Mouse (Mus musculus) cerebellum, postnatal 25 days (tissue): ENCODE measurements around the gene Arhgef10l.

ENCODE experiments used
- DNase-seq, 2 experiments: peaks; one replicate each; pipeline ENCODE4 v3.0.0; 2021; ENCODE audit warnings: mixed read lengths in 2 of 2

Arhgef10l gene

GRCm38 (mm10) chr4:140631276-140631849 lies 34.4 kb downstream of the Arhgef10l start:
- peak; percentile 57 to 65 for DNase-seq

GRCm38 (mm10) chr4:140630651-140631241 lies 35.1 kb downstream of the Arhgef10l start:
- DNase-seq: peak; percentile 48 to 51

- no peak for DNase-seq
Measured at GRCm38 (mm10) chr4:140630136-140630535, 35.7 kb downstream of the Arhgef10l start.

- no peak for DNase-seq
Measured at GRCm38 (mm10) chr4:140628971-140629370, 36.8 kb downstream of the Arhgef10l start.

GRCm38 (mm10) chr4:140628412-140628943 lies 37.3 kb downstream of the Arhgef10l start:
- peak; percentile 88 to 89 for DNase-seq

DNA sequence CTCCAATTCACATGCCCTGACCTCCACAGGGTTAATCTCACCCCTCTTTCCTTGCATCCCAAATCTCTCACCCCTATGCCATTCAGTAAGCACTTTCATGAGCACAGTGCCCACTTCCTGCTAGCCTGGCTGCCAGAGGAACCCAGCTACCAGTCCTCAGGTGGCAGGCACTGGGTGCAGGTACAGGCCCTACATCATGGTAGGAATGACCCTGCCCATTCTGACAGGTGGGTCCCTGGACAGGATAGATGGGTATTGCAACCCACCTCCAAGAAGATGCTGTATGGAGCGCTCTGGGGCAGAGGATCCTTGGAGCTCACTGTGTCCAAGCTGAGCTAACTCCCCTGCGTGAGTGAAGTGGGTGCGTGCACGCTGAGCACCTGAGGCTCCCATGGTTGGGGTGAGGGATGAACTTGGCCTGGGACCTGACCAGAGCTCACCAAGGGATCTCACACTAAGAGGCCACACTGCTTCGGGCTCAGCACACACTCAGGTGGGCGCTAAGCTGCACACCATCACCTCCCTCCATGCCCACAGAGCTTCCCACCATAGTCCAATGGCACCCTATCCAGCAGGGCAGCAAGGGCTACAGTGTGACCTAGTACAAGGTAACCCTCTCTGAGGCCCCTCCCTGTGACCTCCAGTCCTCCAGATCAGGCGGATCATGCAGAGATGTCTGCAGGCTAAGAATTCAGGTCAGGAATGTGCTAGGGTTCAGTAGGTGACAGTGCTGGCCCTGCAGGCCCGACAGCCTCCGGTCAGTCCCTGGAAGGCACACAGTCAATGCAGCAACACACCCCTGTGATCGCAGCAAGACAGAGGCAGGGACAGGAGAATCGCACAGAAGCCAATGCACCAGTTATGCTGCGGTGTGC lies 39.9 kb downstream of the Arhgef10l start:
- DNase-seq: peak in 1 of 2 experiments; percentile 18

DNA sequence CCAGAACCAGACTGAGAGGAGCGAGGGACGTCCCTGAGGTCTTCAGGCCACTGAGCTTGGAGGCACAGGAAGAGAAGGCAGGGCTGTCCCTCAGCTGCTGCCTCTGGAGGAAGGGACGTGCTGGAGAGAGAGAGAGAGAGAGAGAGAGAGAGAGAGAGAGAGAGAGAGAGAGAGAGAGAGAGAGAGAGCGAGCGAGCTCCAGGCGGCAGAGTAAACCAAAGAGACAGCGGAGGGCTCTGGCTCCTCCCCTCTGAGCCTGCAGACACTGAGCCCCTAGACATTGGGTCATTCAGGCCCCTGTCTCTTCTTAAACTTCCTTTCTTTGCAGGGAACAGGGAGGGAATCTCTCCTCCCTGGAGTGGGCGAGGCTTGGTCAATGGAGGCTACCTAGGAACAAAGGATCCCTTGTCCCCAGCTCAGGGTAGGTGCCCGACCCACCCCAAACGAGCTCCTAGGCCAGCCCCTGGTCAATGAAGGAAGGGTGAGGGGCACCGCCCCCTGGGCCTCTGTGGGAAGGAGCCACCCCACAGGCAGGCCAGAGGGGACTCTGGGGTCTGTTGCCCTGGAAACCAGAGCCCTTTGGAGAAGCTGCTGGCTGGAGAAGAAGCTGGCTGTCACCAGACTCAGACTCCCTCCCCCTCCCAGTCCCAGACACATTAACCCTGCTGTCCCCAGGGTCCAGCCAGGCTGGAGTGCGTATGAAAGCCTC lies 41.2 kb downstream of the Arhgef10l start:
- no peak for DNase-seq

DNA sequence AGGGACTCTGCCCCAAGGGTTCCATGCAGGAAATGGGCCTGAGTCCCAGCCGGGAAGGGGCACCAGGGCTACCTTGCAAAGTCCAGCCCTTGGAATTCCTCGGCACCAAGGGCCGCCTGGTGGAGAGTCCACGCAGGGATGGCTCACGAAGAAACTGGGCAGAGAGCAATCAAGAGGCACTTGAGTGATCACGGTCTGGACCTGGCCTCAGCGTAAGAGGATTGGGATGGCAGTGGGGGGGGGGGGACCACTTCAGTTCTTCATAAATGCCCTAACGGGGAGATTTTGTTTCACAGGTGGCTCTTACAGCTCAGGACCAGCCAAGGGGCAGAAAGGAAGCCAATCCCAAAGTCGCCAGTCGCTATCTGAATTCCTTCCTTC lies 41.7 kb downstream of the Arhgef10l start:
- peak in 1 of 2 experiments; percentile 17 for DNase-seq

DNA sequence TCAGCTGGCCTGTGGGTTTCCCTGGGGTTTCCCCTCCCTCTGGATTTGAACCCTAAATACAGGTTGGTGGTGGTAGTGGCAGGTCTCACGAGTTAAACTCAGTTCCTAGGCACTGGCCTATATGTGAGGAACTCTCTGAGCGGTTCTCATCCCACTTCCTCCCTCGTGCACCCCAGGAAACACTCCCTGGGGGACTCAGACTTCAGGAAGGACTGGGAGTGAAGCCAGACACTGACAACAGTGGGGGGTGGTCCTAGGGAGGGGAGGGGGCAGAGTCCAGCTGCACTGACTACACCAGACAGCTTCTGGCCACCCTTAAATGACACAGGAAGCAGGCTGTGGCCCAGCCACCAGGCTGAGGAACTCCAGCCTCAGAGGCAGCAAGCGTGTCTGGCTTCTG lies 43.0 kb downstream of the Arhgef10l start:
- no peak for DNase-seq

DNA sequence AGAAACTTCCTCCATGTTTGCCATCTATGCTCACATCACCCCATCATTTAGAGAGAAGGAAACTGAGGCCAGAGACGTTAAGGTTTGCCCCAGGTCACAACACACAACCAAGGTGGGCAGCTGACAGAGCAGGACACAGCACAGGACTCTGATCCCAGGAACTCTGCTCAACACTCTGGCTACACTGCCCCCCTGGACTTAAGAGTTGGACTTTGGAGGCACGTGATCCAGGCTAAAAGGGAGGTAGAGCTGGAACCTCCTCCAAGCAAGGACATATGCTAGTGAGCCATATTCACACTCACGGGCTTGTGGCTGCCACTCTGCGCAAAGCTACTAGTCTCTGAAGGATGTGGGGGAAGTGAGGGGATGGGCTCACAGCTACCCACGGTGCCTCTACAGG lies 45.3 kb downstream of the Arhgef10l start:
- no peak for DNase-seq

DNA sequence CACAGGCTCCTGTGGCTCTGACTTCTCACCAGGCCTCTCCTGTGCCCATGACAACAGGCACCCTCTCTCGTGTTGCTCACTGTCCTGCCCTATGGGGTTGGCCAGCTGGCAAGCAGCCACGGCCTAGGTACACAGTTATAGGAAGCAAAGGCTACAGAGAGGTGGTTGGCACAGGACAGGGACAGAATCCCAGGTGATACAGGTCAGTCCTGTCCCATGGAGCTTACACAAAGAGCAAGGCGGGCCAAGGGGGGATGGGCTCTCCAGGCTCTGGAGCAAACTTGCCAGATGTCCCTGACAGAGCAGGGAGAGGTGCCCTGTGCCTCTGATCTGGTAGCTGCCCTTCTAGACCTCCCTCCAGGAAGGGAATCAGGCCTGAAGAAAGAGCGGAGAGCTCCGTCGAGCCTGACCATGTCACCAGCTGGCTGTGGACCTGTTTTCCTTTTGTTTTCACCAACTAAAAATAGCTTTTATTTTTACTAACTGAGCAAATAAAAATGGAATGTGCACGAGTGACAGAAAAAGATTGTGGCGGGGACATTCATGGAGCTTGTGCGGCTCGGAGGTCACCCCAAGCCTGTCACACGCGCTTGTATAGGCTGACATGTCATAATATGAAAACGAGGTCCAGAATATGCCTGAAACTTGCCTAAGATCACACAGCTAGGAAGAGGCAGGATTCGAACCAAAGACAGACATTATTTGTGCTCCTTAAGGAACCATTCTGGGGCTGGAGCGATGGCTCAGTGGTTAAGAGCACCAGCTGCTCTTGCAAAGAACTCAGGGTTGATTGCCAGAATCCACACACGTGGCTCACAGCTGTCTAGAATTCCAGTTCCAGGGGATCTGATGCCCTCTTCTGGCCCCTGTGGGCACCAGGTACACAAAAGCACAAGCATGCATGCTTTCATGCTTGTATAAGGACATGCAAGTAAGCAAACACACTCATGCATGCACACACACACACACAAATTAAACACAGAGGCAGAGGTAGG lies 48.1 kb downstream of the Arhgef10l start:
- DNase-seq: peak; percentile 74 to 81

DNA sequence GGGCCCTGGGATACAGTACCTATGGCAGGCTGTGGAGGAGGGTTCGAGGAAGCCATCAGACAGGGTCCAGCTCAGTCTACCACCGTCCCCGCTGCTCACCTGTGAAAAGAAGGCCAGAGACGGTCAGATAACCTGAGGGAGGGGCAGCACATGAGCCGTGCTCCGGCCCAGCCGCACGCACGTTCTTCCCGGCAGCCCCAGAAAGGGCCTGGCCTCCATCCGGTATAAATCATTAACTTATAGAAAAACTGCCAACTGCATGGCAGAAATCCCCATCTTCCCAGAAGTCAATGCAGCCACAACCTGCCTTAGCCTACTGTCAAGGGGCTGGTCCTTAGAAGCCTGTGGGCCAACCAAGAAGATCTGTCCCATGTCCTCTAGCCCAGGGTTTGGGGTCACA lies 48.9 kb downstream of the Arhgef10l start:
- DNase-seq: peak in 1 of 2 experiments; percentile 14

DNA sequence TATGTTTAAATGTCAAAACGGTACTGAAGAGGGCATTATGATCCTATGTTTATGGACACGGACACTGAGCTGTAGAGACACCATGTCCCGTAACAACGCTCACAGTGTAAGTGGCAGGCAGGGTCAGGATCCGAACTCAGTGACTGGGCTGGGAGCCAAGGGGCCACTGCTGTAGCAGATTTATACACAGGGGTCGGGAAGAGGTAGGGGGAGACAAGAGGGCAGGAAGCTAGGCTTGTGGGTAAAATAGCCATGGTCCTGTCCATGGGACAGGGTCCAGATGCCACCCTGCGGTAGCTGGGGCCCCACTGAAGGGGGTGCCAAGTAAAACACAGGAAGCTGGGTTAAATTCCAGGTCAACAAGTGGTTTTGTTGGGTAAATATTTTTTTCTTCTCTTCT lies 49.6 kb downstream of the Arhgef10l start:
- DNase-seq: peak in 1 of 2 experiments; percentile 30

DNA sequence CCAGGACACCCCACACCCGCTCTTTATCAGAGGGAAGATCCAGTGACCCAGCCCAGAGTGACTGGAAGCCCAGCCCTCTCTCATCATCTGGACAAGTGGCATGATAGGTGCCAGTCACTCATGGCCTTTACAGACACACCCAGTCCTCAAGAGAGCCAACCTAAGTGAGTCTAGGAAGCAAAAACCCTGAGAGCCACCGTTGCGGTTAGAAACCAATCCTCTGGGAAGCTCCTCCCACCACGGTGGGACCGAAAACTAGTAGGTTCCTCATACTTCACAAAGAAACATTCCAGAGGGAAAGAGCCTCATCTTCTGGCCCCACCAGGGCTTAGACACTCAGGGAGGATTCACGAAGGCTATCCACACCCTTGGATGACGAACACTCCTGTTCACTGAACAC lies 50.0 kb downstream of the Arhgef10l start:
- no peak for DNase-seq

- DNase-seq: no peak
Measured at GRCm38 (mm10) chr4:140614553-140614952, 51.3 kb downstream of the Arhgef10l start.

DNA sequence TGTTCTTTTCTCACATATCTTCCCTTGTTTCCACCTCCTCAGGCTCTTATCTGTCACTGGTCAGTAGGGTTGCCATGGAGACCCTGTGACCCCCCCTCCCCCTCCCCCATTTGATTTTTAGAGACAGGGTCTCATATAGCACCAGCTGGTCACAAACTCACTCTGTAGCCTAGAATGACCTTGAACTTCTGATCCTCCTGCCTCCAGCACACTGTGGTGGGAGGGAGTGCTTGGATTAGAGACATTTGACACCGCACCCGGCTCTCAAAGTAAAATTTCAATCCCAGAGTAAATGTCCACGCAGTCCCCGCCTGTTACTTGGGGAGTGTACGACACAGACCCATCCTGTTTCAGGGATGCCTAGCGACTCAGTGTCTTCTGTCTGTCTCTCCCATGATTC lies 51.7 kb downstream of the Arhgef10l start:
- no peak for DNase-seq

DNA sequence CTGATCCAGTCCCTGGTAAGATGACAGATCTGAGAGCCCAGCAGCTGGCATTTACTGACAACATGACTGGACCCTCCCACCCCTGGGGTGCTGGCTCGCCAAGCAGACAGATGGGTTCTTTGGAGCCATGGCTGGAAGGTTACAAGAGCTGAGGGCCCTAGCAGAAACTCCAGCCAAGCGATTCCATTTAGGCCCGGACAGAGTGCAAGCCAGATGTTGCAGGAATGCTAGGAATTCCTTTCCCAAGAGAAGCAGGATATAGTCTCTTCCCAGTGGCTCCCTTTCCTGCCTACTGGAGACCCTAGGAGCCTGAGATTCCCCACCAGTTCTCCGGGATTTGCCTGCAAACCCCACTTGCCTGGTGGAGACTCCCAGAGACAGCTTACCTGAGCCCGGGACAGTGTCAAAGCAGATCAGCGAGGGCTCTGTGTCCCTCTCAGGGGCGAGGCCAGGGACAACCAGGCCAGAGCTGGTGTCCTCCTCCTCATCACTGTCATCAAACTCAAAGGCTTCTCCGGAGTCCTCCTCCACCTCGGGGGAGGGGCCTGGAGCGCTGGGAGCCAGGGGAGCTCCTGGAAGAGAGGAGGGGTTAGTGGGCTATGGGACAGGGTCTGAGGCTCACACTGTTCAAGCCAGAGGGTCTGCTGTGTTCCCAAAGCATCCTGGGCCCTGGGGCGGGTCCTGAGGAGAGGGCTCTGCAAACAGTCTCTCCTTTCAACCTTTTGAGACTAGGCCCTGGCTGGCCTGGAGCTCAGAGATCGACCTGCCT lies 54.8 kb downstream of the Arhgef10l start:
- no peak for DNase-seq

DNA sequence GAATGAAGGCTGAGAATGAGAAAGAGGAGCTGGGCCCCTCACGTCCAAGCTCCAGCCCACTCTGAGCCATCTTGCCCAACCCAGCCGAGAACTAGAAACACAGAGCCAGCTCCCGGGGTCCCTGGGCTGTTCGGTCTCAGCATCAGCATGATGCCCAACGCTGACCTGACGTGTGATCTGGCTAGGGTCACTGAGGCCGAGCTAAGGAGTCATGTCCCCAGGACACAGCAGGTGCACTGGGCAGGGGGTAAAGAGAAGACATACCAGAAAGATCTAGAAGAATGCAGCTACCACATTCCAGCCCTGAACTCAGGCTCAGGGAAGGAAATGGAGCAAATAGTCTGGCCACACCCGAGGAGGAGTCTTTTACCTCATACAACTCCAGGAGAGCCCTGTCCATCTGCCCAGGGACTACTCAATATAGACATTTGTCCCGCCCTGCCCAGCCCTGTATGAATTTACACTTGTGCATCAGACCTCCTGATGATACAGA lies 57.5 kb downstream of the Arhgef10l start:
- no peak for DNase-seq

DNA sequence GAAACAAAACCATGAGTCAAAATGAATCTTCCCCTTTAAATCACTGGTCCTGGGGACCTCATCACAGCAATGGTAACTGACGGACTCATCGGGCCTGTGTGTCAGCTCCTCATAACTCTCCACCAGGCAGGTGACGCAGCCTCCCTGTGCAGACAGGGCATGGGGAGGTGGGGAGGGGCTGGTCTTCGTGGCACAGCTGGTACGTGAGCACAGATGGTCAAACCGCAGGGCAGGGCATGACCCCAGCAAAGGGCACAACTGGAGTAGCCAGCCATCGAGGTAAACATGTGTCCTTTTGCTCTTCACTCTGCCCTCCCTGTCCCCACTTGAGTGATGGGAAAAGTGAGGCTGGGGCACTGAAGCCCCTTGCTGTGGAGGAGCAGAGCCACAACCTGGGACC lies 59.0 kb downstream of the Arhgef10l start:
- DNase-seq: no peak

- DNase-seq: no peak
Measured at GRCm38 (mm10) chr4:140606197-140606596, 59.6 kb downstream of the Arhgef10l start.

DNA sequence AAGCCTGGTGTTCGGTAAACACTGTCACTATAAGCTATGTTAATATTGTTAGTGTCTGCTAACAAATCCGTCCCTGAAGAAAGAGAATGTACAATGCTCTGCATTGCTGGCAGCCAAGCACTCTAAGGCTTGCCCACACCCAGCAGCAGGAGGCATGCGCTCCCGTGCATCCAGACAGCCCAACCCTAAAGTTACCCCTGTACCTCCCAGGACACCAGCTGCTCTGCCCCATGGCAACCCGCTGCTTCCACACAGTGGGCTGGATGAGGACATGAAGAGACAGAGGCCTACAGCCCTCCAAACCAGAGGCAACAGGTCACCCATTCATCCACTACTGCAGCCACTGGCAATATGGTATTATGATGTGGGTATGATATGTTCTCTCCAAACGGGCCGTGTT lies 60.0 kb downstream of the Arhgef10l start:
- no peak for DNase-seq
